Mouse (Mus musculus): Measurements from ENCODE around the gene Anapc15.
"Not testable (repeated sequence)": the region's sequence is repeated elsewhere in the genome, so short reads cannot be mapped to it uniquely, and the experiment has no call there.

The Anapc15 gene

GRCm38 (mm10) chr7:101896104-101897066 lies 32.9 kb downstream of the Anapc15 start:
- peak; percentile 98 to 99 for DNase-seq (ENCODE audit: low spot score in 2 of 2)

GRCm38 (mm10) chr7:101900331-101901097 lies 37.0 kb downstream of the Anapc15 start:
- DNase-seq (ENCODE audit: low spot score in 2 of 2) = no peak

GRCm38 (mm10) chr7:101901969-101902368 lies 38.5 kb downstream of the Anapc15 start:
- no peak for DNase-seq (ENCODE audit: low spot score in 2 of 2)

GRCm38 (mm10) chr7:101902846-101903245 lies 39.3 kb downstream of the Anapc15 start:
- no peak for DNase-seq (ENCODE audit: low spot score in 2 of 2)

GRCm38 (mm10) chr7:101905561-101906286 lies 42.2 kb downstream of the Anapc15 start, which contains the start of gene Lamtor1:
Gene Lamtor1, plus strand, starts transcription at chr7:101905904.
- peak; percentile 100 for DNase-seq (ENCODE audit: low spot score in 2 of 2)

GRCm38 (mm10) chr7:101906287-101906681 lies 42.8 kb downstream of the Anapc15 start, which contains the start of gene Tomt:
Gene Tomt, minus strand, starts transcription at chr7:101906359.
- DNase-seq (ENCODE audit: low spot score in 2 of 2) = no peak

- no peak for DNase-seq (ENCODE audit: low spot score in 2 of 2)
Observed at GRCm38 (mm10) chr7:101906696-101907095, 43.2 kb downstream of the Anapc15 start.

GRCm38 (mm10) chr7:101908367-101908766 lies 44.9 kb downstream of the Anapc15 start:
- no peak for DNase-seq (ENCODE audit: low spot score in 2 of 2)

GRCm38 (mm10) chr7:101910138-101910537 lies 46.6 kb downstream of the Anapc15 start:
- no peak for DNase-seq (ENCODE audit: low spot score in 2 of 2)

GRCm38 (mm10) chr7:101911982-101912381 lies 48.5 kb downstream of the Anapc15 start:
- DNase-seq (ENCODE audit: low spot score in 2 of 2) = no peak

- DNase-seq (ENCODE audit: low spot score in 2 of 2) = peak in 1 of 2 experiments; percentile 40
Observed at GRCm38 (mm10) chr7:101918071-101918470, 54.6 kb downstream of the Anapc15 start.

- DNase-seq (ENCODE audit: low spot score in 2 of 2) = not testable (repeated sequence)
Observed at GRCm38 (mm10) chr7:101925892-101926291, 62.4 kb downstream of the Anapc15 start.

GRCm38 (mm10) chr7:101928093-101928492 lies 64.6 kb downstream of the Anapc15 start:
- no peak for DNase-seq (ENCODE audit: low spot score in 2 of 2)

GRCm38 (mm10) chr7:101932551-101932950 lies 69.0 kb downstream of the Anapc15 start:
- no peak for DNase-seq (ENCODE audit: low spot score in 2 of 2)

GRCm38 (mm10) chr7:101933300-101933699 lies 69.8 kb downstream of the Anapc15 start:
- no peak for DNase-seq (ENCODE audit: low spot score in 2 of 2)

- DNase-seq (ENCODE audit: low spot score in 2 of 2) = peak; percentile 97 to 98
Observed at GRCm38 (mm10) chr7:101933751-101934240, 70.3 kb downstream of the Anapc15 start, which contains the start of the genes Lrrc51 and Numa1. Gene Lrrc51, minus strand, starts transcription at chr7:101933895. Gene Numa1, plus strand, starts transcription at chr7:101934111.

- DNase-seq (ENCODE audit: low spot score in 2 of 2) = no peak
Observed at GRCm38 (mm10) chr7:101935957-101936356, 72.4 kb downstream of the Anapc15 start.

- no peak for DNase-seq (ENCODE audit: low spot score in 2 of 2)
Observed at GRCm38 (mm10) chr7:101936996-101937395, 73.5 kb downstream of the Anapc15 start.

GRCm38 (mm10) chr7:101937569-101937968 lies 74.1 kb downstream of the Anapc15 start:
- DNase-seq (ENCODE audit: low spot score in 2 of 2) = peak in 1 of 2 experiments; percentile 2

GRCm38 (mm10) chr7:101938348-101938747 lies 74.8 kb downstream of the Anapc15 start:
- DNase-seq (ENCODE audit: low spot score in 2 of 2) = no peak

- DNase-seq (ENCODE audit: low spot score in 2 of 2) = no peak
Observed at GRCm38 (mm10) chr7:101939758-101940157, 76.2 kb downstream of the Anapc15 start.

Measured in right cerebral cortex, postnatal 36 days (tissue).